Mouse (Mus musculus): Measurements from ENCODE around the gene Krcc1.

Krcc1 gene

GRCm38 (mm10) chr6:71271389-71272315, at the start of gene Krcc1:
Krcc1 (plus strand) TSS chr6:71271677.
- peak; percentile 98 for DNase-seq

- DNase-seq: no peak
Observed at GRCm38 (mm10) chr6:71224184-71224943, 47.1 kb upstream of the Krcc1 start.

GRCm38 (mm10) chr6:71226544-71226943, 44.9 kb upstream of the Krcc1 start:
- no peak for DNase-seq

- DNase-seq: no peak
Observed at GRCm38 (mm10) chr6:71227157-71227770, 44.2 kb upstream of the Krcc1 start.

GRCm38 (mm10) chr6:71235121-71235520, 36.4 kb upstream of the Krcc1 start:
- DNase-seq: no peak

DNA sequence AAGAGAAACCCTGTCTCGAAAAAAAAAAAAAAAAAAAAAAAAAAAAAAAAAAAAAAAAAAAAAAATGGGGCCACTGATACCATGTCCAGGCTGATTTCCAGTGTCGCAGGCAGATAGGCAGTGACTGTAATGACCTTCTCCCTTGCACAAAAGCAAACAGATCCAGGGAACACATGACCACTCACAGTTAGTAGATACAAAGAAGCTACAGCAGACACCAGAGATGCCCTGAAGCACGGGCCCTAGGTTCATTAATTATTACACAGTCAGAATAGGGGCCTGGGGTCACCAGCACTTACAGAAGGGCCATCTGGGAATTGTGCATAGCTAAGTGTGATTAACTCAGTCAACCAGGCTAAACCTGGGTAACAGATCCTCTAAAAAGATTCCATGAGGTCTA, 35.5 kb upstream of the Krcc1 start:
- DNase-seq: no peak

- no peak for DNase-seq
Observed at GRCm38 (mm10) chr6:71236506-71236905, 35.0 kb upstream of the Krcc1 start.

GRCm38 (mm10) chr6:71237031-71237431, 34.4 kb upstream of the Krcc1 start:
- DNase-seq: no peak

- no peak for DNase-seq
Observed at GRCm38 (mm10) chr6:71239069-71239750, 32.3 kb upstream of the Krcc1 start.

DNA sequence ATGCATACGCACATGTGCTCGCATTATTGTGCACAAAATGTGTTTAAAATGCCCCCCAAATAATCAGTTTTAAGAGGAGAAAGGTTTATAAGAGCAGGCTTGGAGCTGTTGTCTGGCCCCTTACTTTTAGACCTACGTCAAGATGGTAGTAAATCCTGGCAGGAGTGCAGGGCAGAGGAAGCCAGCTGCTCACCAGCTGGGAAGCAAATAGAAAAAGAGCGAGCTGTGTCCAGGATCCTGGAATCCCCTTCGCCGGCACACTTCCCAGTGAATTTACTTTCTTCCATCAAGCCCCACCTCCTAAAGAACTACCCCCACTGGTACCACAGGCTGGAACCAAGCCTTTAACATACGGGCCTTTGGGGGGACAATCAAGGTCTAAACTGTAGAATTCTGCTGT, 30.6 kb upstream of the Krcc1 start:
- DNase-seq: no peak

DNA sequence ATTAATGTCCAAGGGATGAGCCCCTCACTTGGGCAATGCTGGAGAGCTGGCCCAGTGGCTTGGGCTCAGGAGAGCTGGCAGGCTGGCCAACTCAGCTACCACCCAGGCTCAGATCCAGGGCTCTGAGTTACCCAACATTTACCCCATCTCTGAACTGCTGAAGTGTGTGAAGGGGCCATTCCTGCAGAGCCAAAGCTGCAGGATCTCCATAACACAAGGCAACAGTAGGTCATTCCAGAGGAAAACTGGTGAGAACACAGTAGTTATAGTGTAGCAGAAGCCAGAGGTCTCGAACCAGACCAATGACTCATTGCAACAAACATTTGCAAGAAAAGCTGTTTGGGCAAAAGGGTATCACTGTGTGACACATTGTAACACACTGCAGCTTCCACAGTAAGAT, 28.7 kb upstream of the Krcc1 start:
- DNase-seq: no peak

GRCm38 (mm10) chr6:71243258-71243657, 28.2 kb upstream of the Krcc1 start:
- DNase-seq: no peak

- DNase-seq: no peak
Observed at GRCm38 (mm10) chr6:71248420-71248819, 23.1 kb upstream of the Krcc1 start.

DNA sequence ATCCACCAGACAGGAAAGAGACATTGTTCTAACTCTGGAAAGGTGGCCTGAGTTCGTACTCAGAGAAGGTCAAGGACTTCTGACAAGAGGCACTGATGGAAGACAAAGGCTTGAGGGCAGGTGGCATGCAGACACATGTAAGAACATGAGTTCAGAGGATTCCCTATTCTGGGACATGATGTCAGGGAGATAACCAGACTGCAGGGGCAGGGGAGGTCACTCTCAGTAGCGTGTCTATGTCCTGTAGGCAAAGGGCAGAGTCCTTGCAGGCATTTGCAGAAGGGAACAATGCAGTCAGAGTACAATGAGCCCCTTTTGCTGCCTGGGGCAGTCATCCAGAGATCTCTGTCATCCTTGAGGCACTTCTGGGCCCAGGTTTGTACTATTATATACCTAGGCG, 21.9 kb upstream of the Krcc1 start:
- no peak for DNase-seq

GRCm38 (mm10) chr6:71250951-71251350, 20.5 kb upstream of the Krcc1 start:
- no peak for DNase-seq

DNA sequence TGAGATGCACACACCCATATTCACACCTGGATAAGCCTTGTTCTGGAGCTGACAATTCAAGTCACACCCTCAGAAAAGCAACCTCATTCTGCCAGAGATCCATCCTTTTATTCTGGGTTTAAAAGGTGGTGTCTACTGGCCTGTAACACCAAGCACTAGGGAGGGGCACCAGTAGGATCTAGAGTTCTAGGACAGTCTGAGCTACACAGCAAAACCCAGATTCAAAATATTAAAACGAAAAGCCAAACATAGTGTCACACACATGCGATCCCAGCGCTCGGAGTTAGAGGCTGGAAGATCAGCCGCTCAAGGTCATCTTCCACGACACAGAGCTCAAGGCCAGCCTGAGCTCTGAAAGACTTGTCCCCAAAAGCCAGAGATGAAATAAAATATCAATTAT, 17.0 kb upstream of the Krcc1 start:
- DNase-seq: no peak

DNA sequence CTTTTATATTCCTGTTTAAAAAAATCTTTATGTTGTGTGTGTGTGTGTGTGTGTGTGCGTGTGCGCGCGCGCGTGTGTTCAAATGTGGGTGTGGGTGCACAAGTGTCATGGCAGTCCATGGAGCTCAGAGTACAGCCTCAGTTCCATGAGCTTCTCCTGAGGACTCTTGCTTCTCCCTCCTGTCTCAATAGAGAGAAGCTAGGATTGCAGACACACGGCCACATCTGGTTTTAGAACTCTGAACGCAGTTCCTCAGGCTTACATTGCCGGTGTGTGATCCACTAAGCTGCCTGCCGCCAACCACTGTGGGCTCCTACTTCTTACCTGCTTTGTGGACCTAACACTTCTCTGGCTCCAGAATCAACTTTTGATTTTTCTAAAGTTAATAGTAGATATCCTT, 15.3 kb upstream of the Krcc1 start:
- no peak for DNase-seq

- no peak for DNase-seq
Observed at GRCm38 (mm10) chr6:71257375-71257774, 14.1 kb upstream of the Krcc1 start.

DNA sequence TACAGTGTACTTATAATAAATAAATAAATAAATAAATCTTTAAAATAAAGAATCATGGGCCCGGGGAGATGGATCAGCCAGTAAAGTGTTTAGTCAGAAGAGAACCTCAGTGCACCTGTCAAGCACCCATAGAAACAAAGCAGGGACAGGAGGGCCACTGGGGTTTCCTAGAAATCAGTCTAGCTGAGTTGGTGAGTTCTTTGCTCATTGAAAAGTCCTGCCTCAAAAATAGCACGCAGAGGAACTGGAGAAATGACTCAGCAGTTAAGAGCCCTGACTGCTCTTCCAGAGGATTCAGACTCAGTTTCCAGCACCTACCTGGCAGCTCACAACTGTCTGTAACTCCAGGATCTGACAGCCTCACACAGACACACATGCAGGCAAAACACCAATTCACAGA, 12.9 kb upstream of the Krcc1 start:
- DNase-seq: no peak

GRCm38 (mm10) chr6:71259166-71259565, 12.3 kb upstream of the Krcc1 start:
- DNase-seq: no peak

DNA sequence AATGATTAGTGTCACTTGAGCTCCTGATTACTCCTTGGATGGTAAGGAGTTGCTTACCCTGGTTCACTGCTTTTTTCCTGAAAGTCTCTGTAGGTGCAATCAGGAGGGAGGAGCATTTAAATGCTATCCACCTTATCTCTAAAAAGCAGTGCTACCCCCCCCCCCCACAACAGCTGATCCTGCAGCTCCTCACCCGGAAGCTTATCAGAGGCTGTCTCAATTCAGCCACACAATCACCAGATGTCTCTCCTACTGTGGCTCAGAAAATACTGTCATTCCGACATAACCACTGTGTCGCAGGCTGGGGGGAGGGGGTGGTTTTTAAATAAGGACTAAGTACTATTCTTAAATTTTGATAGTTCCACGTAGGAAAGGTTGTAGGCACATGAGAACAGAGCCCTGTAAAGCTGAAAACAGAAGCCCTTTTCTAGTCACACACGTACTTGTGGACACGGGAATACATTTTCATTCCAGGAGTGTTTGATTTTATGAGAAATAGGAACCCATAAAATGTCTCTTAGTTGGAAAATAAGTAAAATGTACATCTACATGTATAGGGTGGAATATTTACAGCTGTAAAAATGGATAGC, 11.3 kb upstream of the Krcc1 start:
- no peak for DNase-seq

- no peak for DNase-seq
Observed at GRCm38 (mm10) chr6:71261060-71261459, 10.4 kb upstream of the Krcc1 start.
